Mouse (Mus musculus) cerebellum, adult 11-12 months (tissue): ENCODE data around the gene Zfp385b.

Experiments used
- DNase-seq: peaks from one replicate; pipeline ENCODE4 v3.0.0; 2022

Gene Zfp385b

DNA sequence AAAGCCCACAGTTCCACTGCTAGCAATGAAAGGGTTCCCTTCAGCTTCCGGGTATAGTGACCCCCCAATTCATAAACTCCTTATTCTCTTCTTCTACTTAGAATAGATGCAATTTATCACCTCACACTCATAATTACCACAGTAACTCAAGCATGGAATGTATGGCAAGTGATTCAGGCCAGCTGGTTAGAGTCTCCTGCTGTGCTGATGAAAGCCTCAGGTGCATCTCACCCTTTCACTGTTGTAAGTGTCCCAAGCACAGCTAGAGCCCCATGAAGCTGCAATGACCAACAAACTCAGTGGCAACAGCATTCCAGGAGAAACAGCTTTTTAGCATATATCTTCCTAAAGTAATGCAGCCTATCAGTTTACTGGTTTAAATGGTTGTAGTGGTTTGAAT lies 235.9 kb downstream of the Zfp385b start:
- peak; percentile 53 for DNase-seq

- DNase-seq = no peak
These were observed 242.9 kb downstream of the Zfp385b start for GRCm38 (mm10) chr2:77576571-77576970.

GRCm38 (mm10) chr2:77567528-77568435 lies 251.7 kb downstream of the Zfp385b start:
- no peak for DNase-seq

- DNase-seq = no peak
These were observed 255.7 kb downstream of the Zfp385b start for GRCm38 (mm10) chr2:77563706-77564105.

DNA sequence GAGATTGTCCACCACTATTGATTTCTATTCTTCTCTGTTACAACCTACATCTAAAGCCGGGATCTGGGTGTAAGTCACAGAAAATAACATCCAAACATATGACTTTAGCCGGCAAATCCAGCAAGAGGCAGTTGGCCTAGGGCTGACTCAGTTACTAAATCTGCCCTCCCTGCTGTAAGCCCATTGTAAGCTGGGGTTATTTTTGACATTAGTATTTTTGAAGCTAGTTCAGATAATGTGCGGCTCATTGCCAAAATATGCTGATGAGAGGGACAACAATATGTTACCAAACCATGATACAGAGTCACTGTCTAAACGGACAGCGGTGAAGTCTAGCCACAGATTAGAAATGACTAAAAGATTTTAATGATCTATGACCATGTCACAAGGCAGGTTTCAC lies 257.5 kb downstream of the Zfp385b start:
- DNase-seq = no peak

GRCm38 (mm10) chr2:77556938-77557337 lies 262.5 kb downstream of the Zfp385b start:
- no peak for DNase-seq

- no peak for DNase-seq
These were observed 263.5 kb downstream of the Zfp385b start for GRCm38 (mm10) chr2:77555980-77556379.

DNA sequence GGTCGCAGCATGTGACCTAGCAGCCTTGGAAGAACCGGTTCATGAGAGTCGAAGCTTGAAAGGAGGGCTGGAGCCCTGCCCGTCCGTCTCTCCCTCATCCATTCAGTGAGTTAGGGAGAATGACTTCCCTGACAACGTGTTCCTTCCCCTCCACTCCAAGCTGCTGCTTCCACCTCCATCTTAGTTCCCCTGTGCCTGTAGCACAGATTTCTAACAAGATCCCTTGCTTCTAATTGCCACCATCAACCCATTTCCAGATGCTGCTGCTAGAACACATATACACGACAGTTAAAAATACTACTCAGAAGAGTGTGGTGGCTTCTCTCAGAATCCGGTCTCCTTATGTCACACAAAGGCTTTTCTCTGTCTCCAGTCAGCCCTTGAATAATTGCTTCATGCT lies 266.8 kb downstream of the Zfp385b start:
- DNase-seq = no peak

- DNase-seq = no peak
These were observed 276.1 kb downstream of the Zfp385b start for GRCm38 (mm10) chr2:77543388-77543787.

DNA sequence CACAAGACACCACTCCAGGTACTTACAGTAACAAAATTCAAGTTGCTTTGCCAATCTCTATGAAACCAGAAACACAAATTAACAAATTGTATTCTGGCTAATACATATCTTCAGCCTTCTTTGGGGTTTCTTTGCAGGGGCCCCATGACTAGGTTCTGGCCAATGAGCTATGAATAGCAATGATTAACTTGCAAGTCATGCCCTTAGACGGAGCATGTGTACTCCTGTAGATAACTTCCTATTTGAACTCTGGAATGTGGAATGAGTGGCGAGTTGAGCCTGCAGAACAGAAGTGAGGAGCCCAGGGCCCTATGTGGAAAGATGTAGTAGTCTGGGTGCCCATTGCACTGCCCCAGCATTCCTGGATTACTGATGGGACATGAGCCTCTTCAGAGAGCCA lies 276.8 kb downstream of the Zfp385b start:
- no peak for DNase-seq

DNA sequence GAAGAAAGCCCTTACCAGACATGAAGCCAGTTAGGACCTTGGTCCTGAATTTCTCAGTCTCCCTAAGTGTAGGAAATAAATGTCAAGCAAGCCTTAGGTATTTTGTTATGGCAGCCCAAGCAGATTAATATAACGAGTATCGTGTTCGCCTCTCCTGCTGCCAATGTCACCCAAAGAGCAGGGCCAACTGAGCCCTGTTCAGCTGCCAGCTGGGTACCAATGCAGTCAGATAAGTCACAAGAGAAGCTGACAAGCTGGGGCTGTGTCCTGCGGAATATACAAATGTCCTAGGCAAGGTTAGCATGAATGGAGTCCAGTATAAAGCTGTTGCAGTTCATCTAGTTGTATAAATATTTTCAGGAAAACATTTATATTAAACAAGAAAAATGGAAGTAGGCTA lies 277.8 kb downstream of the Zfp385b start:
- DNase-seq = no peak

DNA sequence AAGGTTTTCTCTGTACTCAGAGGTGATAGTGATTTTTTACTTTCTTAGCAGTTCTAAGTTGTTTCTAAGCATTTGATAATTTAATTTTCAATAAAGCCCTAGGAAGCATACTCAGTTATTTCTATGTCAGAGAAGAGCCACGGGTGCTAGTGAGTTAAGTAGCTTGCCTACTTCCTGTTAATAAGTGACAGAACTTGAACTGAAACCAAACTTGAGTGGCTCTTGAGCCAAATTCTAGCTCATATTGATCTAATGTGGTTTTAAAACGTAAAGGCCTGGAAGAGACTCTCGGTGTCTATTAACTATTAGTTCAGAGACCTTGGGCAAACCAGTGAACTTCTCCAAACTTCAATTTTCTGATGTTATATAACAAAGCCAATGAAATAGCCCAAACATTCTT lies 278.6 kb downstream of the Zfp385b start:
- no peak for DNase-seq

GRCm38 (mm10) chr2:77536556-77536955 lies 282.9 kb downstream of the Zfp385b start:
- DNase-seq = no peak

DNA sequence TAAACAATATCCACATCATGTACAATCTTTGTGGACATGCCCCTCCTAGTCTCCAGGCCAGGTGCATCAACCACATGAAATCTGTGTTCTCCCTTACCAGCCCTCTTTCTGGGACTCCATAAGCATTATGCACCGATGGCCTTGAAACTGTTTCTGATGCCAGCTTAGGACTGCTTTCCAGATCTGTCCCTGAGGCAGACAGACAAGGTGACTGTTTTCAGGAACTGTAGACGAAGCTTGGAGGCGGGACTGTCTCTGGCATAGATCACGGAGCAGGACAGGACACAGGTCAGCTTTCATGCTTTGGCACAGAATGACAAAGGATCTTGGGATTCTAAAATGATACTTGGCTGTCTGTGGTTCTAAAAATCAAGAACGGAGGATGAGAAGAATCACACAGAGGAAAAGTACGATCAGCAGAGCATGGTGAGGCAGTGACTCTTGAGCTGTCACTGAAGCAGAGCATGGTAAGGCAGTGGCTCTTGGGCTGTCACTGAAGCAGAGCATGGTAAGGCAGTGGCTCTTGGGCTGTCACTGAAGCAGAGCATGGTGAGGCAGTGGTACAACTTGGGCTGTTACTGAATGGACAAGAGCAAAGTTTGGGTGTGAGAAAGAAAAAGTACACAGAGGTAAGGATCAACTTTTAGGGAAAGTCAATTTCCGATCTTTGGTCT lies 291.2 kb downstream of the Zfp385b start:
- DNase-seq = no peak

GRCm38 (mm10) chr2:77527616-77528015 lies 291.8 kb downstream of the Zfp385b start:
- no peak for DNase-seq

DNA sequence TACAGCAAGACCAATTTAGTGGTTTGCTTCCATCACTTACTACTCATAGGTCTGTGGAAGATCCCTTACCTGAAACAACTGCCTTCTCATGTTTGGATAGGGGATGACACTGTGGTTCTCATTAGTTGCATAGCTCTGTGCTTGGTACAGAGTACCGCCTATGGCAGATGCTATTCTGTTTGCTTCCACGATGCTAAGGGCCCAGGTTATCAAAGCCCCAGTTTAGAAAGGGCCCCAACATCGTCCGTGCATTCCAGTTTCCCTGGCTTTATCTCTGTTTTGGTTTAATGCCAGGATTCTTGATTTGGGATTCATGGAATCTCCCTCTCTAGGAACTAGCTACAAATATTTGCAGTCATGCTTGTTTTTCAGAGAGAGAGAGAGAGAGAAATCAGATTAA lies 292.6 kb downstream of the Zfp385b start:
- DNase-seq = no peak

DNA sequence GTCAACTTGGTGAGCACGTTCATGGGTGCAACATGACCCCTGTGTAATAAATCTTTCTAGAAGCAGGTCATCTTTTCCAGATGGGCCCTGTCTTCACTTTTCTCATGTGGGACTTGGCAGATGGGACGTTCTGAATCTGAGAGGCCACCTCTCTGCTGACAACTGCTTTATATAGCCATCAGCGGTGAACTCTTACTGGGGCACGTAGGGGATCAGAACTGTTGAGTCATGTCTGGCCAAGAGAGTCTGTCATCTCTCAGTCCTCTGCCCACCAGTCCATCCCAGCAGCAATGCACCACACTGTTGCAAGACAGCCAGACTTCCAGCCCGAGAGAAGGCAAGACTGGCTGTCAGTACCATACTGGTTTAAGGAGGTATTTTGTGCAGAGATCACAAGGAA lies 293.1 kb downstream of the Zfp385b start:
- DNase-seq = no peak

- DNase-seq = no peak
These were observed 297.2 kb downstream of the Zfp385b start for GRCm38 (mm10) chr2:77522223-77522622.

DNA sequence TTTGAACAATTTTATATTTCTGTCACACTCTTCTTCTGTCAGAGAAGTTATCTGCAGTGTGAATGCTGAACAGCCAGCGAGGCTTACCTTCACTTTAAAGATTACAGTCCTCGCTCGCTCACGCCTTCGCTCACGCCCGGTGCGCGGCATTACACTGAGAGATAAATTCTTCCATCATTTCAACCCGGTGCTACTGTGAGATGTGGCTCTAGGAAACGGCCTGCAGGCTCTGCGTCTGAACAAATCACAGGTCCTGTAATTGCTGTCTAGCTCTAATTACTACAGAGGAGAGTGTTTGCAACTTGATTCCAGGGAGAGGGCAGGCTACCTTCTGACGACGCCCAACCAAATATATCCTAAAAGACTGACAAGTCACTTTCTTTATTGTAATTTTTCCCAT lies 300.1 kb downstream of the Zfp385b start:
- DNase-seq = no peak

GRCm38 (mm10) chr2:77518693-77519092 lies 300.7 kb downstream of the Zfp385b start:
- DNase-seq = no peak

- DNase-seq = no peak
These were observed 302.8 kb downstream of the Zfp385b start for GRCm38 (mm10) chr2:77516606-77517005.

- DNase-seq = no peak
These were observed 303.8 kb downstream of the Zfp385b start for GRCm38 (mm10) chr2:77515654-77516053.

- DNase-seq = no peak
These were observed 304.4 kb downstream of the Zfp385b start for GRCm38 (mm10) chr2:77515011-77515410.

DNA sequence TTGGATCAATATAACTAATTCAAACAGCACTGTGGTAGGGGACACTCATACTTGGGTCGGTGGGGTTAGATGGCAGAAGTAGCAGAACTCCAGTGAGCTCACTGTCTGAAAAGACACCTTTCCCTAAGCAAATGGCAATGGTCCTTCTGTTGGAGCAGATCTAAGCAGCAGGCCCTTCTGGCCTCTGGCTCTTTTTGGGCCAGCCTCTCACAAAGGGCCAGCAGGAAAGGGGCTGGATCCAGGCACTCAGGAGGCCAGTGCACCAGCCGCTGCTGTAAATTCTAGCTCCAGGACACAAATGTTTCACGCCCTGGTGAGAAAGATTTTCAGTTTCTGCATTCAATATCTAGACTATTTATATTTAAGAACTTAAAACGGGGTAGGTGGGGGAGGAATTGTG lies 305.0 kb downstream of the Zfp385b start:
- peak; percentile 80 for DNase-seq
